Mouse (Mus musculus) neural tube, embryonic 14.5 days (tissue): ENCODE data around the gene Pdcd2. TPM values are rescaled to one million over a fixed set of nuclear protein-coding genes. Genes with fewer than 3 reads are reported as not detected.

Experiments
- ATAC-seq: fragments of 200-750 bp; cut with Nextera tagmentation; 2 replicates; pipeline ENCODE4 v1.8.0; 2017; ENCODE audit warnings: low read depth, mild to moderate bottlenecking, moderate TSS enrichment, moderate library complexity
- H3K27ac ChIP-seq: fragments of 300-500 bp; sonication (generic); 2 replicates; pipeline ENCODE4 v1.5.1; 2014; ENCODE audit warnings: low read depth, mild to moderate bottlenecking, control low read depth, low read length, moderate library complexity, mixed read lengths
- H3K27me3 ChIP-seq: fragments of 300-500 bp; sonication (generic); 2 replicates; pipeline ENCODE4 v1.6.1; 2014; ENCODE audit warnings: low read length; ENCODE audit not compliant: control insufficient read depth, insufficient read depth
- H3K36me3 ChIP-seq: fragments of 300-500 bp; sonication (generic); 2 replicates; pipeline ENCODE4 v1.6.1; 2014; ENCODE audit warnings: low read length, mixed read lengths; ENCODE audit not compliant: control insufficient read depth, insufficient read depth
- H3K4me1 ChIP-seq: fragments of 300-500 bp; sonication (generic); 2 replicates; pipeline ENCODE4 v1.6.1; 2014; ENCODE audit warnings: low read length; ENCODE audit not compliant: control insufficient read depth, insufficient read depth
- H3K4me2 ChIP-seq: fragments of 300-500 bp; sonication (generic); 2 replicates; pipeline ENCODE4 v1.6.1; 2014; ENCODE audit warnings: mild to moderate bottlenecking, low read depth, low read length, control low read depth
- H3K4me3 ChIP-seq: fragments of 300-500 bp; sonication (generic); 2 replicates; pipeline ENCODE4 v1.5.1; 2014; ENCODE audit warnings: low read depth, low read length, control low read depth, mixed read lengths
- H3K9ac ChIP-seq: fragments of 300-500 bp; sonication (generic); replicated peaks from 2 replicates; pipeline ENCODE4 v1.6.1; 2014; ENCODE audit warnings: low read depth, mild to moderate bottlenecking, control low read depth, low read length, mixed read lengths
- H3K9me3 ChIP-seq: fragments of 300-500 bp; sonication (generic); 2 replicates; pipeline ENCODE4 v1.6.1; 2016; ENCODE audit warnings: low read length; ENCODE audit not compliant: control insufficient read depth
- WGBS: fragments of 180-500 bp; shearing (Covaris S2); extraction: QIAGEN DNeasy Blood & Tissue Kit; methylation state at CpG from one replicate; pipeline ENCODE4 v1.1.7; 2014; 5-methylcytosine and 5-hydroxymethylcytosine counted together
- polyA plus RNA-seq: library from polyadenylated mRNA; unstranded; fragments of >200 nt; fragmentation: Nextera tagmentation; extraction: Ambion mirVana; gene quantifications from 2 replicates; pipeline ENCODE4 v1.2.1, GENCODE M21; 2014

The Pdcd2 gene
- polyA plus RNA-seq, 1 experiment from 2014 or later: 68.2 TPM

DNA sequence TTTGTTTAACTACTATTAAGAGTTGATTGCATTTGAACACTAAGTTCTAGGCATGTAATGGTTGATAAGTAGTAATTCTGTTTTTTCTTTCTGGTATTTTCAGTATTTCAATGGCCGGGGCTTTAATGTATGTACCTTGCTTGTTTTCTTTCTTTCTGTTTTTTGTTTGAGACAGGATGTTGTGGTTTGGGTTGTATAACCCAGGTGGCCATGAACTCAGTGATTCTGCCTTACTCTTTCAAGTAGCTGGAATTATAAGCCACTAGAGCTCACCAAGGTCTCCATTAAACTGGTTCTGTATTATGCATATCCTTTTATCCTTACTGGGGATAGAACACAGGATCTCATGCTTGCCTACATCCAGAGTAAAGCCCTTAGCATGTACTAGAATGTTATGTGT, 8.3 kb downstream of the Pdcd2 start:
- no peaks in the 10 kb centered on the region for H3K27me3 ChIP-seq
- no peaks in the 10 kb centered on the region for H3K9me3 ChIP-seq
- peaks cover 77% of the 10 kb centered on the region for H3K36me3 ChIP-seq
- no peak overlapping the region for H3K4me2 ChIP-seq
- no peak overlapping the region for H3K27ac ChIP-seq
- no peak overlapping the region for H3K9ac ChIP-seq
- WGBS: 96% methylated on average over 1 of the region's 1 CpGs
- no peaks in the 10 kb centered on the region for H3K4me1 ChIP-seq
- H3K4me3 ChIP-seq: no peak overlapping the region
- no peak for ATAC-seq

DNA sequence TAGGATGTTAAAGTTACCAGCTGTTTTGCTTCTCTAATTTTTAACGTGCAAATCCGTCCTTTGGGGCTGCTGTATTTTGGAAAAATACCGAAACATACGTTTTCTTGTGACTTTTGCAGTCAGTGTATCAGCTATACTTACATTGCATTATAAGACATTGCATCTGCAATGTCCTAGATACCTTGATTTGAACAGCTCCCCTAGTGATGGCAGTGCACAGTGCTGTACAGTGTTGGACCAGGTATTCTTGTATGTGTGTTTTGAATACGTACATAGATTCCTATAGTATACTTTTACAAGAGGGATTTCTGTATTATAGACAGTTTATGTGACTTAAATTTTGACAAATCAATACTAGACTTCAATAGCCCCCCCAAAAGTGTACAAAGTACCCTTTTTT, 8.9 kb downstream of the Pdcd2 start:
- H3K9me3 ChIP-seq: no peaks in the 10 kb centered on the region
- no peak overlapping the region for H3K9ac ChIP-seq
- H3K4me1 ChIP-seq: no peaks in the 10 kb centered on the region
- no peak for ATAC-seq
- no peaks in the 10 kb centered on the region for H3K27me3 ChIP-seq
- peaks cover 77% of the 10 kb centered on the region for H3K36me3 ChIP-seq
- WGBS: 97% methylated on average over 5 of the region's 5 CpGs
- no peak overlapping the region for H3K4me3 ChIP-seq
- no peak overlapping the region for H3K27ac ChIP-seq
- H3K4me2 ChIP-seq: no peak overlapping the region

DNA sequence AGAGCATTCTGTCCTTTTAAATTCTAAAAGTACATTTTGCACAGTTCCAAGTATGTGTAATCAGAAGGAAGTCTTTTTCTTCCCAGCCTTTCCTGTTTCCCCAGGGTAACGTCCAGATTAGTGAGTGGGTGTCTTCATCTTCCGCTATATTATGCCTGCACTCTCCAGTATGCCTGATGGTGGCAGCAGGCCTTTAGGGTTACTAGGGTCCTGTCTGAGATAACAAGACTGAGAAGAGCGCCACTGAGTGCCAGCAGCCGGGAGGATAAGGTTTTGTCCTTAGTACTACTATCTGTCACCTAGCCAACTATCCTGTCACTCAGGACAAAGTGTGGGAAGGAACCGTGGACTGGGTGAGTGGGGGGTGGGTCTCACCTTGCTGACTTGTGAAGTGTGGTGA, 9.3 kb downstream of the Pdcd2 start:
- Histone ChIP-seq H3K27me3 (no peaks in the 10 kb centered on the region), H3K4me3 (no peak overlapping the region), H3K4me2 (no peak overlapping the region), H3K36me3 (peaks cover 77% of the 10 kb centered on the region), H3K27ac (no peak overlapping the region), H3K9me3 (no peaks in the 10 kb centered on the region), H3K4me1 (no peaks in the 10 kb centered on the region), H3K9ac (no peak overlapping the region)
- ATAC-seq: no peak
- WGBS: 80% methylated on average over 5 of the region's 5 CpGs

DNA sequence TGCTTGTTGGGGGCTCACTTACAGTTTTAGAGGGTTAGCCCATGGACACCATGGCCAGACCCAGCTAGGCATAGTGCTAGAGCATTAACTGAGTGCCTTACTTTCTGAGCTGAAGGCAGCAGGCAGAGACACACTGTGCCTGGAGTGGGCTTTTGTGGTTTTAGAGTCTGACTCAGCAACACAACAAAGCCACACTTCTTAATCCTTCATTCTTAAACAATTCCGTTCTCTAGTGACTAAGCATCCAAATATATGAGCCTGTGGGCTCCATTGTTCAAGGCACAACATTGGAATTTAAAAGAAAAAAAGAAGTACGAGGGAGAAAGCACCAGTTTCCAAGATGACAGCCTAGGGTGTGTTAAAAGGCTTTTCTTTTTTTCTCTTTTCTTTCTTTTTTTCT, 16.4 kb downstream of the Pdcd2 start:
- no peaks in the 10 kb centered on the region for H3K4me1 ChIP-seq
- 21% methylated on average over 2 of the region's 2 CpGs for whole genome bisulfite sequencing
- no peak overlapping the region for H3K4me2 ChIP-seq
- no peak overlapping the region for H3K4me3 ChIP-seq
- H3K27ac ChIP-seq: no peak overlapping the region
- H3K36me3 ChIP-seq: peaks cover 71% of the 10 kb centered on the region
- H3K27me3 ChIP-seq: no peaks in the 10 kb centered on the region
- H3K9ac ChIP-seq: no peak overlapping the region
- no peak for ATAC-seq
- no peaks in the 10 kb centered on the region for H3K9me3 ChIP-seq

DNA sequence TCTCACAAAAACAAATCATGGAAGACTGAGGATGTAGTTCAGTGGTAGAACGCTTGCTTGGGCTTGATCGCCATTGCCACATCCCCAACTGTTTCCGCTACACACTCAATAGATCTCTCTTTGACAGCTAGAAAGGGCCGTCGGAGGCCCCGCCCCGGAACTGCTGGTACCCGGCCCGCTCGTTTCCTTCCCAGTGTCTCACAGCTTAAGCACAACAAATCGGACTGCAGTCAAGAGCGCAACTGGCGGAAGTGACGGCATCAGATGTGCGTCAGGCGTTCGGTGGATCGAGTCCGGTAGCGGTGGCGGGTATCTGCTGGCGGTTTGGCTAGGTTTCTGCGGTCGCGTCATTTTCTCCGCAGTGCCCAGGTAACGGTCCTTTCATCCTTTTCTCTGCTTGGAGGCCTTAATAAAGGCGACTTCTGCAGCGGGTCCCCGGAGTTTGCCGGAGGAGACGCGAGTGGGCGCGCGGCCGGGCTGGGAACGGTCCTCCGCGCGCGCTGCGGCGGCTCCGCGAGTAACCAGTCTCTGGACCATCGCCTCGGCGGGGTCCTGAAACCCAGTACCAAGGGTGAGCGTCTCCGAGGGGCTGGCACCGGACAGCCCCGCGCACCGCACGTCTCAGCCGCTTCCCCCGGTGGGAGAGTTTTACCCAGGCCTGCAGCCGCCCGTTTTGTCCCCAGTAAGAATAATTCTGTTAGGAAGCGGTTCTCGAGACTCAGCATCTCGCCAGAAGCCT, 27.3 kb downstream of the Pdcd2 start, which contains the start of the genes Psmb1 and Tbp:
Gene Psmb1, minus strand, starts transcription at position 96 of the 739 bp plus-strand sequence.
Gene Tbp, plus strand, starts transcription at position 233 of the 739 bp plus-strand sequence.
- Histone ChIP-seq H3K4me3 (peak within 1 kb of the TSS; percentile 76), H3K9me3 (no peaks in the 10 kb centered on the region), H3K4me1 (peaks cover 27% of the 10 kb centered on the region), H3K27me3 (no peaks in the 10 kb centered on the region), H3K36me3 (peaks cover 17% of the 10 kb centered on the region), H3K27ac (peak within 1 kb of the TSS; percentile 83), H3K9ac (peak within 1 kb of the TSS; percentile 65), H3K4me2 (peak within 1 kb of the TSS; percentile 78)
- peak; percentile 96 for ATAC-seq
- WGBS: under 1% methylated on average over 63 of the region's 63 CpGs

DNA sequence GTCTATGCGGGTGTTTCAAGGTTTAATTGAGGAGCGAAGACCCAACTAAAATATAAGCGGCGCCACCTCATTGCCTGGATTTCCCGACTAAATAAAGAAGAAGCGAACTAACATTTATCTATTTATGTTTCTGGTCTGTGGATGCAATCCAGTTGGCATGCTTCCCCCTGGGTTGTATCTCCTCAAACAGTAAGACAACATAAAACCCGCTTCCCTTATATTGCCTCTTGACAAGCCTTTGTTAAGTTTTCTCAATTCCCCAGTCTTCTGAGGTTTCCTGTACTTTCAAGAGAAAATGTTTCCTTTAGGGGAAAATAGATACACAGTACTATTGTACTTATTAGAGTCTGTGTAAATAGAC, 28.4 kb downstream of the Pdcd2 start:
- 47% methylated on average over 7 of the region's 7 CpGs for WGBS
- Histone ChIP-seq H3K27me3 (no peaks in the 10 kb centered on the region), H3K36me3 (peaks cover 10% of the 10 kb centered on the region), H3K9me3 (no peaks in the 10 kb centered on the region), H3K9ac (0 out of 2 replicates have a peak overlapping the region, but pooled peaks have one; percentile 30), H3K4me3 (peak overlapping the region; percentile 76), H3K4me2 (peak overlapping the region; percentile 78), H3K27ac (peak overlapping the region; percentile 67; the same call in 1 of the 2 replicates), H3K4me1 (peaks cover 27% of the 10 kb centered on the region)
- ATAC-seq: no peak

DNA sequence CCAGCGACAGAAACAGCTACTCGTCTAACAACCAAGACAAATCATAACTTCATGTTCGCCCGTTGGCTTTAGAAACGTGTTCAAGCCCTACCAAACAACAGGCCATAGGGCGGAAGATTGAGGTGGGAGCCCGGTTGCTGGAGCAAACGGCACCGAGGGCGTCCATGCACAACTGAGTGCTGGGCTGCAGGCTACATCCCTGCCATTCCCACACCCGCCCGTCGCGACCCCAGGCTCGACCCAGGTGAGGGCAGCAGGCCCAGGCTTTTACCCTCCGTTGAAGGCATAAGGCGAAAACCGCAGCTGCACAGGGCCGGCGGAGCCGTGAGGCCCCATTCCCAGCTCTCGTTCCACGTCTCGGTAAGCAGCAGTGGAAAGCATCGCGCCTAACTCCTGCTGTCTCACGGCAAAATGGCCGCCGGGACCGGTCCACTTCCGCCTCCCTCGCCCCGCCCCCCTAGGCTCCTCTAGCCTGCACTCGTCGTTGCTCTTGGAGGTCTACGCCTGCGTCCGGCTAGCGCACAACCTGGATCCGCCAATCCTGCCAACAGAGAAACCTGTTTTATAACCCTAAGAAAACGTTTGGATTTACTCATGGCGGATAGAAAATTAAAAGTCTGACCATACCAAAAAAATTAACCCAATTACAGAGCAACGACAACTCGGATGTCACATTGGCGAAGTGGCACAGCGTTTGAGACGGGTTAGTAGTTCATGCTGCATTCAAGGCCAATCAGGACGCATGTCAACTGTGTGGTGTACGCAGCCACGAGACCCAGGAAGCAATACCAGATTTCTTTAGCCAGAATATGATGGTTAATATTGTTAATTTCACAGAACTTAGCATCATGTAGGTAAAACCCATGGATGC, 29.0 kb downstream of the Pdcd2 start:
- peak overlapping the region; percentile 68 for H3K9ac ChIP-seq

DNA sequence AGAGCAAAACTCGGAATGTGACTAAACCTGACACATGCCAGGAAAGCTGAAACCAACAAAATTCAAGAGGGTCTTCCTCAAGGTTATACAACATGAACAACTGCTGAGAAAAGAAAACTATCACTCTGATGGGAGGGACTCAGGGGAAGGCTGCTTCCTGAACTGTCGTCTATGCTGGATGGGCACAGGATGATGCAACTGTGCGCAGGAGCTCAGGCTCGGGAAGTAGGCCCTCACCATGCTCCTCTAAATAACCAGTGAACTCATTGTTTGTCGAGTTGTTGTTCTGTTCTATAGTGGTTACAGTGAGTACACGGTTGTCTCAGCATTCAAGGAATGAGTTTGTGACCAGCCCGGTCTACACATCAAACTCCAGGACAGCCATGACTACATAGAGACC, 36.6 kb downstream of the Pdcd2 start:
- H3K4me1 ChIP-seq: no peaks in the 10 kb centered on the region
- H3K27ac ChIP-seq: no peak overlapping the region
- 95% methylated on average over 7 of the region's 7 CpGs for WGBS
- ATAC-seq: no peak
- H3K27me3 ChIP-seq: no peaks in the 10 kb centered on the region
- no peak overlapping the region for H3K4me2 ChIP-seq
- H3K36me3 ChIP-seq: peaks cover 35% of the 10 kb centered on the region
- H3K9ac ChIP-seq: no peak overlapping the region
- no peaks in the 10 kb centered on the region for H3K9me3 ChIP-seq
- H3K4me3 ChIP-seq: no peak overlapping the region

More for the DNA sequence above, 29.0 kb downstream of the Pdcd2 start:
- Histone ChIP-seq H3K4me3 (peak overlapping the region; percentile 76), H3K36me3 (peaks cover 13% of the 10 kb centered on the region), H3K4me2 (peak overlapping the region; percentile 78), H3K27ac (peak overlapping the region; percentile 85), H3K9me3 (no peaks in the 10 kb centered on the region), H3K4me1 (peaks cover 27% of the 10 kb centered on the region), H3K27me3 (no peaks in the 10 kb centered on the region)
- WGBS: under 1% methylated on average over 50 of the region's 50 CpGs
- ATAC-seq: peak; percentile 94

DNA sequence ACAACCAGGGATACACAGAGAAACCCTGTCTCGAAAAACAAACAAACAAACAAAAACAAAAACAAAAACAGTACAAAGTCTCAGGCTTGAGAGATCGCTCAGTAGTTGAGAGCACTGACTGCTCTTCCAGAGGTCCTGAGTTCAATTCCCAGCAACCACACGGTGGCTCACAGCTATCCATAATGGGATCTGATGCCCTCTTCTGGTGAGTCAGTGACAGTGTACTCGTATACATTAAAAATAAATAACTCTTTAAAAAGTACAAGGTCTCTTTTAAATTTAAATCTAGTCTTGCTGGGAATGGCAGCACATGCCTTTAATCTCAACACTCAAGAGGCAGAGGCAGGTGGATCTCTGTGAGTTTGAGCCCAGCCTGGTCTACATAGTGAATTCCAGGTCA, 54.4 kb downstream of the Pdcd2 start:
- H3K27me3 ChIP-seq: no peaks in the 10 kb centered on the region
- ATAC-seq: no peak
- no peak overlapping the region for H3K4me3 ChIP-seq
- peaks cover 57% of the 10 kb centered on the region for H3K36me3 ChIP-seq
- no peaks in the 10 kb centered on the region for H3K4me1 ChIP-seq
- H3K9me3 ChIP-seq: no peaks in the 10 kb centered on the region
- H3K9ac ChIP-seq: no peak overlapping the region
- no peak overlapping the region for H3K27ac ChIP-seq
- WGBS: 91% methylated on average over 4 of the region's 4 CpGs
- no peak overlapping the region for H3K4me2 ChIP-seq
